Mouse (Mus musculus) spleen, adult 12 weeks (tissue): Measurements from ENCODE around the gene Hist1h2ac.
"Not testable (repeated sequence)": the region's sequence is repeated elsewhere in the genome, so short reads cannot be mapped to it uniquely, and the experiment has no call there.

Experiments used
- DNase-seq: peaks from one replicate; pipeline ENCODE4 v3.0.0; 2022; ENCODE audit warnings: low spot score

The Hist1h2ac gene

DNA sequence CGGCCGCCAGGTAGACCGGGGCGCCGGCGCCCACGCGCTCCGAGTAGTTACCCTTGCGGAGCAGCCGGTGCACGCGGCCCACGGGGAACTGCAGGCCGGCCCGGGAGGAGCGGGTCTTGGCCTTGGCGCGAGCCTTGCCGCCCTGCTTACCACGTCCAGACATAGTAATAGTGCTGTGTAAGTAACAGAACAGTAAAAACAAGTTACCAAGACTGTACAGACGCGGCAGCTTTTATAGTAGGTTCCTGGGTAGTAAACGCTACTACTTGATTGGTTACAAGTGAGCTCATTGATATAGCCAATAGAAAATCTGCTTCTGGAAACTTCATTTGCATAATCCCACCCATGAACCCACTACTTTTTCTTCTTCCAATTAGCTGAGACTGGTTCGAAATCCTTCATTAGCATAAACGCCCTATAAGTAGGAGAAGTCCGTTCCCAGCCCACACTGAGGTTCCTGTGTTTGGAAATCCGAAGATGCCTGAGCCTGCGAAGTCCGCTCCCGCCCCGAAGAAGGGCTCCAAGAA is at the start of gene Hist1h2ac, which contains the start of gene Hist1h2bc:
Hist1h2ac (minus strand) TSS at position 194 of the 527 bp plus-strand sequence.
Hist1h2bc (plus strand) TSS at position 445 of the 527 bp plus-strand sequence.
- peak; percentile 85 for DNase-seq

DNA sequence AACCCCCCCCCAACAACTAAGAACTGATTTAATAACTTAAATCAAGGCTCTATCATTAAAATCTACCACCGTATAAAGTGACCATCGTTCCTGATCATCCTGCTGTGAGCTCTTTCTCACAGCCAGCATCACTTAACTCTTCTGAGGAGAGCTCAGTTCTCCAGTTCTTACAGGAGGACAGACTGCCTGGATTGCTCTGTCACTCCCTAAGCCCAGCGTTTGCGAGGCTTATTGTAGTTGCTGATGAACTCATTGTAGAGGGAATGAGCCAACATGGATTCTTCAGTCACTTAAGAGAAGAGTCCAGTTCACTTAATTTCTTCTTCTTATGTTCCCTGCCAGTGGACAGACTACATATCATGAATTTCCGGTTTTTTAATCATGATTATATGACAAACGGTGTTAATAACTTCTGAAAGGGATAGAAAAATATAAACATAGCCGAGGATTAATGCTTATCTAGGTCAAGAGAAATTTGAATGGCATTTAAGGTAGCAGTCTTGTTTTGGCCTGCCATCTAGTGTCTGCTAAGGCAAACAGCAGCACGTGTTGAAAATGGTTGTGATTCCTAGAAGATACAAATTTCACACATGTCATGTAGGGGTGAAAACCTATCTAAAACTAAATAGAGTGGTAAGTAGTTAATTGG is 48.5 kb upstream of the Hist1h2ac start:
- DNase-seq: no peak

DNA sequence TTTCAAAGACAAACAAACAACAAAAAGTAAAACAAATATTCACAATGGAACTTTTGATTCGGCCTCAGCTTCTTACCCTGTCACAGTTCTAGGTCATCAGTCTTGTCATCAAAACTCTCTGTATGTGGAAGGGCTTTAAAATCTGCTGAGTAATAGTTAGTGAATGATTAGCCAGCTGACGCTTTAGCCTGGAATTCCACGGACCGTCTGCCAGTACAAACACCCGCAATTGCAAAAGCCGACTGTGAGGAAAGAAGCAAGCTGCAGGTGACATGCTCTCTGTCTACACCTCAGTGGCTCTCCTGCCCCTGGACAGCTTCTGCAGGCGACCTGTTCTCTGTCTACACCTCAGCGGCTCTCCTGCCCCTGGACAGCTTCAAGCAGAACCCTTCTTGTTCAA is 46.7 kb upstream of the Hist1h2ac start:
- no peak for DNase-seq

DNA sequence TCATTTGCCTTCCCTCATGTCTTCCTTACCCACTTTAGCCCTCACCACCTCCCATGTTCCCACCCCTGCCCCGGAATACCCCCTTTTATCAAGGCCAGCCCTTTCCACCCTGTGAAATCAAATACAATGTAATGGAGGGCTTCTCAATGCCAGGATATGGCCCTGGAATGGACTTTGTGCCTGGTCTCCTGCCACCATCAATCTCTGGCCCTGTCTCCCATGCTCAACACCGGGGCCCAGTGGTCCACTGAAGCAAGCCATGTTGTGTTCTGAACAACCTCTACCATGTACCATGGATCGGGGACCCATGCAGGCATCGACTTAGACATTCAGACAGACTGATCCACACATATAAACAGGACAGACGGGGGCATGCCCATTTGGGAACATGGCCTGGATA is 46.0 kb upstream of the Hist1h2ac start:
- no peak for DNase-seq

DNA sequence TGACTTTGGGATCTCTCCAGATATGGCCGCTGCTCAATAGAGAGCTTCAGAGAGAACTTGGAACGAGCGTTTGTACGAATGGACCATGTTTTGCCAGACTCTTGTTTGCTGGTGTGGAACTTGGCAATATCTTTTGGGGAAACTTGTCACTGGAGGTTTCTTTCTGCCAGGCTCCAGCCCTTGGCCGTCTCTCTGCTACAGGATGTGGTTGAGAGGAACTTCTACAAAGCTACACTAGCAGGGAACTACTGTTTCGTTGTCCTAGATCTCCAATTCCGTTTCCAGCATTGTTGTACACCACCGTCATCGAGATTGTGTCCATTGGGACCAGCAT is 45.4 kb upstream of the Hist1h2ac start:
- DNase-seq: no peak

DNA sequence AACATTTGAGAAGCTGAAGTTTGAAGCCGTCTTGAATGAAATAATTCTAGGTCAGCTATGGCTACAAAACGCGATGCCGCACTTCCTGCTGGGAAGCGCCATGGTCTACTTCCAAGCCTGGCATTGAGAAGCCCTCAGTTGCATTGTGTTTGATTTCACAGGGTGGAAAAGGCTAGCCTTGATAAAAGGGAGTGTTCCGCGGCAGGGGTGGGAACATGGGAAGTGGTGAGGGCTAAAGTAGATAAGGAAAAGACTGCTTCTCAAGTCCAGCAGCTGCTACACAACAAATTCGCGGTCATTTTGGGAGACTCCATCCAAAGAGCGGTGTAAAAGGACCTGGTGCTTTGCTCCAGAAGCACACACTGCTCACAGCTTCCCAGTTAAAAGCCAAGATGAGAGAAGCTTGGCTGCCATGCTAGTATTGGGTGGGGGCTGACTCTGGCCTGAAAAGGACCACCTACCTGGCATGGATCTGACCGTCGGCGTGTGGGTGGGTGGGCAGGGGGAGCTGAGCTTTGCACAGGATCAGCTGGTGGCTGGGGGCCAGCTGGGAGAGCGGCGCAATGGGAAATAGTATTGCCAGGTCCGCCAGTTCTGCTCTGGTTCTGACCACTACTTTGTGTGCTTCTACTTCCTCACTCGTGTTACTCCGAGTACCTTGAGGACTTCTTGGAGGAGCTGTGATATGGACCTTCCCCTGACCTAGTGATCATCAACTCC is 44.9 kb upstream of the Hist1h2ac start:
- no peak for DNase-seq

DNA sequence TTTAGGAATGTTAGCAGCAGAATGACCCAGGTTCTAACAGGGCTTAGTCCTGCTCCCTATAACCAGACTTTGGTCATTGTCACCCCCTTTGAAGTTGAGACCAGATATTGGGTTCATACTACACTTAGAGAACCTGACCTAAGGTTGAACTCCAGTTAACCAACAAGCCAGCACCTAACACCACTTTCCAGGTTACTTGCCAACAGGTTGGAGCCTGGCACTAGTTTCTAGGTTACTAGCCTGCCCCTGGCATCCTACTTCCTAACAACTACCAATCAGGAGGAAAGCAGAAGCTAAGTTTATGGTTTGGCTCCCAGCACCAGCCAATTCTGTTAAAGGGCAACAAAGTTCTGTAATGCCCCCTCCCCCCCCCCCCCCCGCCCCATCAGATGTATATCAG is 41.5 kb upstream of the Hist1h2ac start:
- no peak for DNase-seq

DNA sequence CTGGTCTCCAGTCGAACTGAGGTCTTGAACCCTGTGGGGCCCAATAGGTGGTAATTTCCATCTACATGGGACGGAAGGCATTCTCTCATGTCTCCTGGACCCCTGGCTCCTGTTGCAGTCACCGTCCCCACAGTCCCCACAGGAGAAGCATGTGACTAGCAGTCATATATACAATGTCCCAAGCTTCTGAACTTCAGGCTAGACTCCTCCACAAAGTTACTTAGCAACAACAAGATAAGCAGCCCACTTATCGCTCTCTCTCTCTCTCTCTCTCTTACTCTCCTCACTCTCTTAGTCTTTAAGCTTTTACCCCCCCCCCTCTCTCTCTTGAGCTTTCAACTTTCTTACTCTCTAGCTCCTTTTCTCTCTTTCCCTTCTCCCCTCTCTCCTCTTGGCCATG is 40.5 kb upstream of the Hist1h2ac start:
- DNase-seq: no peak

DNA sequence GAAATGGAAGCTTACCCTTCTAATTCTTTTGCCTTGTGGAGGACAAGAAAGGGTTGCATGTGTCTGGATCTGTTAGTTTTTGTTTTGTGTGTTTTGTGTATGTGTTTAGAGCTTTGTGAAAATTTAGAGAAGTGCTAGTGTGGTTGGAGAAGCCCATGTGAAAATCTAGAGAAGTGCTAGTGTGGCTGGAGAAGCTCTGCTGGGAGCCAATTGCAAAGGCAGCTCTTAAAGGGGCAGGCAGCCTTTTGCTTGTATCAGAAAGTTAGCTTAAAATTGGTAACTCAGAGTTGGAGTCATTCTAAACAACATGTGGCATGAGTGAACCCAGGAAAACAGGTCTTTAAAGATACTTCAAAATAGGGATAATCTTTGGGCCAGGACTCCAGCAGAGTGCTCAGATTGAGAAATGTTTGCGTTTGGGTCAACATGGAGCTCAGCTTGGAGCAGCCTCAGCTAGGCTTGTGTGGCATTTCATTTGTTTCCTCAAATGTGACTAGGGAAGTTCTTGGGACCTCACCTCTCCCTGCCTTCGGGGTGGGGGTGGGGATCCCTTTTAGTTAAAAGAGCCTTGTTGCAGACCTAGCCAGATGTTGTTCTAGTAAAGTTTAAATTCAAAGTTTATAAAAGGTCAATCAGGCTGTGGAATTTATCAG is 34.0 kb upstream of the Hist1h2ac start:
- DNase-seq: not testable (repeated sequence)

DNA sequence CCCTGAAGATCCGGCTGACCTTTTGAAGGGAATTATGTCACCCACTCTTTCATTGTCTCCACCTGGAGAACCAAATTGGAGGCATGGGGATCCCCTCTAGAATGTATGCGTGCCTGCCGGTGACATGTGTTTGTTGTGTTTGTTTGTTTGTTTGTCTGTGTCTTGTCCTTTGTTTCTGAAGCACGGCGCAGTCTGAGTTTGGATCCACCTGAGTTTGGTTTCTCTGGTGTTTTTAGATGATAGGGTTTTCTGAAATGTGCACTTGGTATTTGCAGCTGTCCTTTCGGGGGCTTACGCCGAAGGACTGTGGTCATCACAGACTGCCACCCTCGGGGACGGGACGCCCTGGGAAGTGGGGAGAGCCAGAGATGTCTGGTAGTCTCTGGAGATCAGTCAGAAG is 33.4 kb upstream of the Hist1h2ac start:
- no peak for DNase-seq

DNA sequence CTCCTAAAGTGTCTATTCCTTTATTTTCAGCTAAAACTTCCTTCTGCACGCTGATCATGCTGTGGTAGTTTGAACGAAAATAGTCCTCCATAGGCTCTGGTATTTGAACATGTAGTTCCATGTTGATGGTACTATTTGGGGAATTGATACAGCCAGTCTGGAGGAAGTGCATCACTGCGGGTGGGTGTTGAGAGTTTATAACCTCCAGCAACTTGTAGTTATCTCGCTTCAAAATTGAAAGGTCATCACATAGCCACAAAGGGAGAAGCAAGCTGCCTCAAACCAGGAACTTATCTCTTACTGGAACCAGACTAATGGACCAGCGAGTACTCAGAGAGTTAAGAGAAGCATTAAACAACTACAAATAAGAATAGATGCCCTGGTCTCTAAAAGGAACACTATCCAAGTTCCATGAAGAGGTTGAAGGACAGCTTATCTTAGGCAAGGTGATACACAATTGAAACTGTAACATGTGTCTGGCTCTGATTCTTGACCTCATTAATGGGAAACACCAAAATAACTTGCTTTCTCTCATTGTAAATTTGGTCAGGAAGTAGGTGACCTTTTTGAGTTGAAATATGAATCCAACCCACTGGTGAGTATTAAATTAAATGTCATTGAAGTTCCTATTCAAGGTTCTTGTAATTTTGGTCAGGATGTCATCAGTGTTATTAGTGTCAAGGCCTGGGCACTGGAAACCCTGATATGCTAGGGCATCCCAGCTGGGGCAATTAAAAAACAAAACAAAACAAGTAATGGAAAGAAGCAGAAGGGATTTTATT is 32.7 kb upstream of the Hist1h2ac start:
- no peak for DNase-seq

DNA sequence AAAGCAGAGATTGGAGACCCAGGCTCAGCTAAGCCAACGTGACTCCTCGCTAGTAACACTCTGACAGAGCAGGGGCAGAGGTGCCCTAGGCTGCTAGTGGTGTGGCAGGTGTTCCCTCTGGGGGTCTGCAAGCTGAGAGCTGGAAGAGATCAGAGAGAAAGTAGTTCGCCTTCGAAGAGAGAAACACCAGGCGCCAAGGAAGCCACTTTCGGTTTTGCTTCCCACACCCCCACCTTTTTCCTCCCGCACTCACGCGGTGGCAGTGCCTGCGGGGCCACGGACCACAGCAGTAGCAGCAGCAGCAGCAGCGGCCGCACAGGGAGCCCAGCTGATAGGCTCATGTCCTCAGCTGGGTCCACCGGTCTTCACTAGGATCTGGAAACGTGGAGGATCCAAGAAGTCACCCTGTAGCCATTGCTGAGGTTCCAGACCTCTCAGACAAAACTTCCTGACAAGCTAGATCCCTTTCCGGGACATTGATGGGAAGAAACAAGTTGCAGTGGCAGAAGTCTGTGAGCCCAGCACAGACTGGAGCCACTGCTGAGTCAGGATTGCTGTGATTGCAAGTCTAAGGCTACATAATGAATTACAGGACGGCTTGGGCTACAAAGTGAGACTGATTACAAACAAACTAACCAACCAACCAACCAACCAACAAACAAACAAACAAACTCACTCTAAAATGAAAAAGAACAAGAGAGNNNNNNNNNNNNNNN is 26.8 kb upstream of the Hist1h2ac start, which contains the start of gene Hfe:
Hfe (minus strand) TSS at position 481 of the 716 bp plus-strand sequence.
- DNase-seq: peak; percentile 35

DNA sequence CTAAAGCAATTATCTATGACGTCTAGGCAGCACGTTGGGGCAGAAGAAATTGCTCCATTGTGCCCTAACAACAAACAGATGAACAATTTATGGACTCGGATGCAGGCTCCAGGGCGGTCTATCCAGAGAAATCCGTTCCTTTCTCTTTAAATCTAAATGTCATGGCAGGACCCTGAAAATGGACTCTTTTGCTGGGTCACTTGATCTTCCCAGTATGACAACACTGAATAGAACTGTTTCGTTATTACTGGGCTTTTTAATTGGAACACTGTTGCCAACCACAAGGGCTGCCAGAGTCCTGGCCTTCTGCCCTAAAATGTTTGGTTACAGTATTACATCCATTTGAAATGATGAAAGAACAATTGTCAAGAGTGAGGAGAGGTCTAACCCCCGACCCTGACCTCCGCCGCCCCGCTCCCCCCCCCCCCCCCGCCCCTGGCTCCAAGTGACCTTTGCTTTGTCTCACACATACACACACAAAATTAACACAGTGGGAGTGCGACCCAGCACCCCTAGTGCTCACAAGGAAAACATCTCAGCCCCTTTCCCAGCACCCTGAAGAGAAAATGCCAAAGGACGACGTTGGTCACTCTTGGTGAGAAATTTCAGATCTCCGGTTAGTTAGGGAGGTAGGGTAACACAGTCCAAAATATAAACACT is 26.1 kb upstream of the Hist1h2ac start:
- DNase-seq: no peak

DNA sequence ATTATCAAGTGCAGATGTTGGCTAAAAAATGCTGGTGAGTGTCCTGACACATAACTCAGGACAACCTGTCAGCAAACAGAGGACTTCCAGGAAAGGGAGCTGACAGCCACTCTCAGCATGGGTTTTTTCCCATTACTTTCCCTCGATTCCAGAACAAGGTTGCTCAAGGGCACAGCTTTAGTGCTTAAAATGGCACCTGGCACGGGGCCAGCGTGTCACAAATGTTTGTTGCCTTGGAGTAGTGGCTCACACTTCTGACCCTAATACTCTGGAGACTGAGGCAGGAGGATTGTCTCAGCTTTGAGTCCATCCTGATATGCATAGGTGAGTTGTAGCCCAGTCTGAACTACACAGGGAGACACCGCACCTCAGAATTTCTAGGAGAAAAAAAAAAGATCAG is 24.9 kb upstream of the Hist1h2ac start:
- DNase-seq: no peak

DNA sequence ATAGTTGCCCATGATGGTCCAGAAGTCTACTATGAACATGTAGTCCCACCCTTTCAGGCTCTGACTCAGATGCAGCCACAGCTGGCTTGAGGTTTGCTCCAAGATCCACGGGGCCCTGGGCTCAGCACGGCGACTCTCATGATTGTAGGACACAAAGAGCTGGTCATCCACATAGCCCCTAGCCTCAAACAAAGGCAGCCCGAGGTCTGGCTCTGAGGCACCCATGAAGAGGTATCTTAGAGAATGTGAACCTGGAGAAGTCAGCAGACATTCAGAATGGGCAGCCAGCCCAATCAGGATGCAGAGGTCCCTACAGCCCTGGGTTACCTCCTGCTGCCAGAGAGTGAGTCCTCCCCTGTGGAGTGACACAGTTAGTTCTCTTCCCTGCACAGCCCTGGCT is 24.3 kb upstream of the Hist1h2ac start:
- no peak for DNase-seq

DNA sequence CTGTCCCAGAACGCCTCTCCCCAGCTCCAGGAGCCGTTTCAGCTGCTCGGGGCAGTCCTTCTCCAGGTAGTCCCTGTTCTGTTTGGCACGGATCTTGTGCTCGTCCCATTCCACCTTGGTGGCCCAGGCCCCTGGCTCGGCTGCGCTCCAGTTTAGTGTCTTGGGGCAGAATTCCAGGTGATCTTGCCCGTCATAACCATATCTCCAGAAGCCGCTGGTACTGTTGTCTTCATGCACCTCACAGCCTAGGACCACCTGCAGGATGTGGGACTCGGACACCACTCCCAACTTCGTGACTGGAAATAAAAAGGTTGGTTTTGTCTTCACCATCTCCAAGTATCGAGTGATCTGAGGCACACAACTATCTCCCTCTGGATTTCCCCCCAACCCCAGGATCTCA is 23.0 kb upstream of the Hist1h2ac start:
- DNase-seq: no peak

DNA sequence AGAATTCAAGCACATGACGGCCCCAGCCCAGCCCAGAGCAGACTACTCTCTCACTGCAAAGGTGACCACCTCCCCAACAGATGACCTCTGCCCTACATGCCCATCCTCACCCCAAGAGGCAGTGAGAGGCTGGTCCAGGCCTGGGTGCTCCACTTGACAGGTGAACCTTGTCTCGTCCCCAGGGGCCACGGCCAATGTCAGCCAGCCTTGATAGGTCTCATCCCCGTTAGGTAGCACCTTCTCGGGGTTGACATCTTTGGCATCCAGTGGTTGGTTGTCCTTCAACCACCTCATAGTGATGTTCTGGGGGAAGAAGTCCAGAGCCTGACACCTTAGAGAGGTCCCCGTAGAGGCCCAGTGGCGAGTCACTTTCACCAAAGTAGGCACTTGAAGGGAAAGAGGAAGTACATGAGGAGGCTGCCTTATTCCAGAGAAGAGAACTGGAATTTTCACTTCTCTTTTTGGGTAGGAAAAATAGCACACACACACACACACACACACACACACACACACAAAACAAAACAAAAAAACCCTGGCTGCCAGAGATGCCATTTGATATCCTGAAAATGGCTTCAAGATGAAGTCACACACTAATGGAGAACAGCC is 22.1 kb upstream of the Hist1h2ac start:
- no peak for DNase-seq

DNA sequence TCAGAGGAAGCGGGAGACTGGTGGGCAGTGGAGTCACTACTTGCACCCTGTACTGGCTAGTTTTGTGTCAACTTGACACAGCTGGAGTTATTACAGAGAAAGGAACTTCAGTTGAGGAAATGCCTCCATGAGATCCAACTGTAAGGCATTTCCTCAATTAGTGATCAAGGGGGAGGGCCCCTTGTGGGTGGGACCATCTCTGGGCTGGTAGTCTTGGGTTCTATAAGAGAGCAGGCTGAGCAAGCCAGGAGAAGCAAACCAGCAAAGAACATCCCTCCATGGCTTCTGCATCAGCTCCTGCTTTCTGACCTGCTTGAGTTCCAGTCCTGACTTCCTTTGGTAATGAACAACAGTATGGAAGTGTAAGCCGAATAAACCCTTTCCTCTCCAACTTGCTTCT is 19.1 kb upstream of the Hist1h2ac start:
- not testable (repeated sequence) for DNase-seq

DNA sequence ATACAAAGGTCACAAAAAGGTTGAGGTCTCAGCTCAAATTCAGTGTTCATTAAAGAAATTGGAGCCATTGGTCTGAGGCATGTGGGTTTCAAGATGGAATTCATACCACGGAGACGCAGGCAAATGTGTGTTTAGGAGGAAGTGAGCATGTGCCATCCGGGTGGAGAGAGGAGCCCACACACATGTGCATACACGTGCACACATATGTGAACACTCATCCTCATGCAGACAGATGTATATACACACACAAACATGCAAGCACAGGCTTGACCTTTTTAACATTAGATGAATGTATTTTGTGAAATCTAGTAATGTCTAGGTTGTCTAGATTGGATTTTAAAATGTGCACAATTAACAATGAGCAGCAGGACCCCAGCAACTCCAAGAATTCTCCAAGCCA is 18.5 kb upstream of the Hist1h2ac start:
- DNase-seq: no peak

DNA sequence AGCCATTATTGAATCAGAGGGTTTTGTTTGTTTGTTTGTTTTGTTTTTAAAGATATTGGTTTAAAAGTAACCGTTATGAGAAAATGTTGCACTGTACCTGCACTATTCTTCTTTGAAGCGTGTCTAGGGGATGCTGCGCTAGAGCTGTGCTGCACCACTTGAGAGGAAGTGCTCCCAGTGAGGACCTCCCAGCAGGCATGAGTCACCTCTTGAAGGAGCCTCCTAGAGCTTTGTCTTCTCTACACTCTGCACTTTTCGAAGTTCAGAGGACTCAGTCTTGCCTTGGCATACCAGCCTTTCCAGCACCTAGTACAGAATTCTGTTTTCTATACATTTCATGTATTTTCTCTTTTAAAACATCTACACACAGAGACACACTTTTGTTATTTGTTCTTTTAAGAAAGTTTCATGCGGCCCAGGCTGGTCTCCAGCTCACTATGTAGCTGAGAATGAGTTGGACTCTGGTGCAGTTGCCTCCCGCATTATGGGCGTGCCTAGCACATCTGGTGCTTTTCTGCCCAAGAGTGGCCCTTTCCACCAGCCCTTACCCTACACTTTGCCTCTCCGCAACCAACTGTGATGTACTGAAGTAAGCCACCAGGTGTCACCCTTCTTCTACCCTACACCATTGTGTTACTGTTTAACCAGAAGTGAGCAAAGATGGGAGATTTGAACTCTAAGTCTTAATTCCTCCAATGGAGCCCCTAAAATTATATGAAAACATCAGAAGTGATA is 17.2 kb upstream of the Hist1h2ac start:
- DNase-seq: peak; percentile 50
